In genomic region chr6:35871388-35871787, GRCm38 (mm10) we compare ENCODE assay signal across 28 mouse cellular contexts.
A peak's percentile ranks its signal among the peaks of the same experiment; 100 is the strongest.
DNase-seq lines count a peak whose midpoint lies in the region; ATAC-seq and TF ChIP-seq lines count a peak whose summit lies in the region.
"Had no signal": no experiment of that assay in that cellular context is flagged by ENCODE, and none has a peak within 500 bp of the region (broad histone marks: within the 10 kb centered on the region; RNA-seq: fewer than 3 reads in every experiment).

No protein-coding gene starts in this region.

- no peak overlapping the region for H3K4me2 ChIP-seq in intestine, embryonic 16.5 days (ENCODE audit: low read depth, low read length)
- H3K4me2 ChIP-seq: embryonic facial prominence, embryonic 13.5 days; forebrain, embryonic 12.5 days; forebrain, embryonic 15.5 days; heart, embryonic 11.5 days; hindbrain, embryonic 12.5 days; hindbrain, embryonic 15.5 days had no signal

- no peak for TF ChIP-seq CTCF in E14TG2a.4 (conservative IDR thresholded peaks at IDR 0.05; ENCODE audit: low read length)

- 64% methylated on average over 7 of the region's 7 CpGs for WGBS in intestine, embryonic 16.5 days

- H3K27ac ChIP-seq in intestine, embryonic 16.5 days (ENCODE audit: low read length): no peak overlapping the region
- H3K27ac ChIP-seq: embryonic facial prominence, embryonic 10.5 days; embryonic facial prominence, embryonic 13.5 days; forebrain, embryonic 12.5 days; forebrain, embryonic 15.5 days; gastrocnemius, adult 2 months; hindbrain, embryonic 12.5 days; hindbrain, embryonic 15.5 days had no signal

- no peaks in the 10 kb centered on the region for H3K27me3 ChIP-seq in E14TG2a.4 (ENCODE audit: insufficient read depth, low read length)
- no peaks in the 10 kb centered on the region for H3K27me3 ChIP-seq in intestine, embryonic 16.5 days (replicated peaks; ENCODE audit: control insufficient read depth, insufficient read depth, low read length)
- H3K27me3 ChIP-seq: CH12.LX; embryonic facial prominence, embryonic 13.5 days; forebrain, embryonic 12.5 days; forebrain, embryonic 15.5 days; hindbrain, embryonic 12.5 days; hindbrain, embryonic 15.5 days had no signal

- H3K9me3 ChIP-seq in E14TG2a.4 (ENCODE audit: low read length): no peaks in the 10 kb centered on the region
- H3K9me3 ChIP-seq in intestine, embryonic 16.5 days (ENCODE audit: control insufficient read depth, low read length): no peaks in the 10 kb centered on the region
- H3K9me3 ChIP-seq: embryonic facial prominence, embryonic 10.5 days; embryonic facial prominence, embryonic 13.5 days; forebrain, embryonic 12.5 days; forebrain, embryonic 15.5 days; hindbrain, embryonic 12.5 days; hindbrain, embryonic 15.5 days had no signal

- peaks cover 28% of the 10 kb centered on the region for H3K4me1 ChIP-seq in E14TG2a.4 (replicated peaks; ENCODE audit: low read depth, low read length)
- H3K4me1 ChIP-seq in intestine, embryonic 16.5 days (ENCODE audit: control insufficient read depth, insufficient read depth, low read length): no peaks in the 10 kb centered on the region
- H3K4me1 ChIP-seq: embryonic facial prominence, embryonic 10.5 days; embryonic facial prominence, embryonic 13.5 days; forebrain, embryonic 12.5 days; forebrain, embryonic 15.5 days; hindbrain, embryonic 12.5 days; hindbrain, embryonic 15.5 days had no signal

- H3K9ac ChIP-seq in intestine, embryonic 16.5 days (ENCODE audit: low read depth, low read length): no peak overlapping the region
- H3K9ac ChIP-seq: embryonic facial prominence, embryonic 13.5 days; forebrain, embryonic 12.5 days; forebrain, embryonic 15.5 days; hindbrain, embryonic 12.5 days; hindbrain, embryonic 15.5 days had no signal

- ATAC-seq in intestine, embryonic 16.5 days: peak; percentile 72
- ATAC-seq in monocyte, adult 5-6 weeks (replicated peaks; ENCODE audit: insufficient number of reproducible peaks, low FRiP score, low TSS enrichment, poor library complexity, severe bottlenecking): no peak
- ATAC-seq: forebrain, embryonic 15.5 days had no signal

- DNase-seq in ES-CJ7 (ENCODE audit: low read depth, low spot score): peak; percentile 92
- DNase-seq in WW6 (ENCODE audit: low read depth, low spot score): peak; percentile 46
- DNase-seq in spleen, postnatal 4 days (ENCODE audit: low spot score in 2 of 2): no peak
- DNase-seq in frontal cortex, postnatal 10 days (ENCODE audit: low spot score in 2 of 2): no peak
- DNase-seq: adrenal gland, adult 8-10 months; adrenal gland, postnatal 25 days; B cell, adult 2 months; cerebellum, adult 11-12 months; cerebellum, adult 8-10 months; cerebellum, postnatal 10 days; cerebellum, postnatal 36 days; embryo, embryonic 11 days; gastrocnemius, adult 2 months; gastrocnemius, postnatal 14 days; heart, adult 11 months; kidney, adult 18-20 months had no signal

- peak overlapping the region; percentile 41 for H3K4me3 ChIP-seq in E14TG2a.4 (replicated peaks; ENCODE audit: low read length)
- no peak overlapping the region for H3K4me3 ChIP-seq in intestine, embryonic 16.5 days (ENCODE audit: low read length)
- H3K4me3 ChIP-seq: embryonic facial prominence, embryonic 10.5 days; embryonic facial prominence, embryonic 13.5 days; erythroblast, embryonic 14.5 days; forebrain, embryonic 12.5 days; forebrain, embryonic 15.5 days; gastrocnemius, adult 2 months; hindbrain, embryonic 12.5 days; hindbrain, embryonic 15.5 days had no signal

- H3K36me3 ChIP-seq in E14TG2a.4 (ENCODE audit: insufficient read depth, low read length): no peaks in the 10 kb centered on the region
- H3K36me3 ChIP-seq in intestine, embryonic 16.5 days (ENCODE audit: control insufficient read depth, insufficient read depth, low read length): no peaks in the 10 kb centered on the region
- H3K36me3 ChIP-seq: embryonic facial prominence, embryonic 10.5 days; embryonic facial prominence, embryonic 13.5 days; forebrain, embryonic 12.5 days; forebrain, embryonic 15.5 days; hindbrain, embryonic 12.5 days; hindbrain, embryonic 15.5 days had no signal

Comparison
In these comparisons a context has a peak if more than half of its experiments do, and no peak if none do; other contexts are left out.
1. DNase-seq: peak in ES-CJ7 (single experiment) and WW6 (single experiment); none in spleen, postnatal 4 days (0 of 2) and frontal cortex, postnatal 10 days (0 of 2).